Mouse (Mus musculus): ENCODE results near the gene Gm20388.

- no peak for TF ChIP-seq GATA1 (IDR thresholded peaks at IDR 0.05; ENCODE audit: borderline replicate concordance, low read length)
- TF ChIP-seq CTCF (IDR thresholded peaks at IDR 0.05; ENCODE audit: low read depth, low read length): no peak
Measured at GRCm38 (mm10) chr8:120692934-120693333, 782.3 kb downstream of the Gm20388 start.

Data from G1E (cell line).